Mouse (Mus musculus): ENCODE results near the gene Mrtfa. TPM values are rescaled to one million over a fixed set of nuclear protein-coding genes. Genes with fewer than 3 reads are reported as not detected.

Gene Mrtfa
- polyA plus RNA-seq, 1 experiment from 2014 or later: 34.0 TPM

DNA sequence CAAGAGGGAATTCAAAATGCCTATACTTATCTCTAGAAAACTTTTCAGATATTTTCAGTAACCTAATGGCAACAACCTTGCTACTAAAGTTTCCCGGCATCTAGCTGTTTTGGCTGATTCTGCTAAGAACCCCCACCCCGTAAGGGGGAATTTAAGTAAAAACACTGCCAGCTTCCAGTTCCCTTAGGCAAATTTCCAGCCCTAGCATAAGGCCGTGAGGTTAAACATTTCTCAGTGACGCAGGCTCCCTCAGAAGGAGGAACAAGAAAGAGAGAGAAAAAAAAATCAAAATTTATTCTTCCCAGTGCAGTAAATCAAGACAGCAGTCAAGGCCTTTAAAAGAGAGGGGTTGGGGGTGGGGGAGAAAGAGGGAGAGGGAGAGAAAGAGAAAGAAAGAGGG, 107.3 kb downstream of the Mrtfa start:
- no peak overlapping the region for H3K4me2 ChIP-seq (ENCODE audit: low read length)
- H3K9ac ChIP-seq (replicated peaks; ENCODE audit: low read length): no peak overlapping the region
- H3K9me3 ChIP-seq (ENCODE audit: control insufficient read depth, low read length): no peaks in the 10 kb centered on the region
- H3K4me3 ChIP-seq (replicated peaks; ENCODE audit: low read depth, low read length): no peak overlapping the region
- no peak for ATAC-seq (ENCODE audit: low FRiP score, low TSS enrichment)
- H3K27me3 ChIP-seq (ENCODE audit: control insufficient read depth, insufficient read depth, low read length): no peaks in the 10 kb centered on the region
- peaks cover 16% of the 10 kb centered on the region; the same call in 1 of the 2 replicates for H3K4me1 ChIP-seq (ENCODE audit: control insufficient read depth, insufficient read depth, low read length)
- H3K27ac ChIP-seq (replicated peaks; ENCODE audit: low read depth, low read length): no peak overlapping the region
- 94% methylated on average over 4 of the region's 4 CpGs for WGBS
- no peaks in the 10 kb centered on the region for H3K36me3 ChIP-seq (ENCODE audit: control insufficient read depth, insufficient read depth, low read length)
- no peak for DNase-seq

DNA sequence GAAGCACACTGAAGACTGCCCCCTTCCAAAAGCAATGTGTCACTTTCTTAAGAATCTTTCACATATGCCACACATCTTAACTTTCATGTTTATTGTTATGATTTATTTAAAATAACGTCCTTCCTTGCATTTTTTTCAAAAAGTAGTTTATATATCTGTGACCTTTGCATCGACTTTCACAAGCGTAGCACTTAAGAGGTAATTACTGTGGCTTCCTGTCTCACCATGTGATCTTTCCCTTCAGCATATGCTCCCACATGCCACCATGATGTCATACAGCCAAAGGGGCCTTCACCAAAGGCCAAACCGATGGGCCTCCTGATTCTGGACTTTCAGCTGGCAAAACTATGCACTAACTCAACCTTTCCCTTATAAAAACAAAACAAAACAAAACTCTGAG, 109.3 kb downstream of the Mrtfa start:
- WGBS: 94% methylated on average over 4 of the region's 4 CpGs
- H3K27ac ChIP-seq (replicated peaks; ENCODE audit: low read depth, low read length): no peak overlapping the region
- DNase-seq: no peak
- no peak for ATAC-seq (ENCODE audit: low FRiP score, low TSS enrichment)
- H3K4me2 ChIP-seq (ENCODE audit: low read length): no peak overlapping the region
- no peaks in the 10 kb centered on the region for H3K36me3 ChIP-seq (ENCODE audit: control insufficient read depth, insufficient read depth, low read length)
- H3K4me1 ChIP-seq (ENCODE audit: control insufficient read depth, insufficient read depth, low read length): no peaks in the 10 kb centered on the region
- H3K9ac ChIP-seq (replicated peaks; ENCODE audit: low read length): no peak overlapping the region
- no peaks in the 10 kb centered on the region for H3K9me3 ChIP-seq (ENCODE audit: control insufficient read depth, low read length)
- H3K4me3 ChIP-seq (replicated peaks; ENCODE audit: low read depth, low read length): no peak overlapping the region
- H3K27me3 ChIP-seq (ENCODE audit: control insufficient read depth, insufficient read depth, low read length): no peaks in the 10 kb centered on the region

DNA sequence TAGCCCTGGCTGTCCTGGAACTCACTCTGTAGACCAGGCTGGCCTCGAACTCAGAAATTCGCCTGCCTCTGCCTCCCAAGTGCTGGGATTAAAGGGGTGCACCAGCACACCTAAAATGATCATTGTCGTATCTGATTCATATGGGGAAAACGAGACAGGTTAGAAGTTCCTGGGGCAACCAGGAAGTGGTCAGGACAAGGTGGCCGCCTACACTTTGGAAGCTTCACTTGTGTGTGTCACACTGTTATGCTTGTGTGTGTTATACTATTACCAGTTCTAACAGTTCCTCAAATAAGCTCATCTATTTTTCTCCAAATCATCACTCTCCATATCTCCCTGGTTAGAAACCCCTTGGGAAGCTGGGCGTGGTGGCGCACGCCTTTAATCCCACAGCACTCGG, 110.2 kb downstream of the Mrtfa start:
- Histone ChIP-seq H3K9me3 (ENCODE audit: control insufficient read depth, low read length) (no peaks in the 10 kb centered on the region), H3K9ac (replicated peaks; ENCODE audit: low read length) (no peak overlapping the region), H3K27ac (replicated peaks; ENCODE audit: low read depth, low read length) (no peak overlapping the region), H3K4me1 (ENCODE audit: control insufficient read depth, insufficient read depth, low read length) (no peaks in the 10 kb centered on the region), H3K27me3 (ENCODE audit: control insufficient read depth, insufficient read depth, low read length) (no peaks in the 10 kb centered on the region), H3K4me3 (replicated peaks; ENCODE audit: low read depth, low read length) (no peak overlapping the region), H3K36me3 (ENCODE audit: control insufficient read depth, insufficient read depth, low read length) (no peaks in the 10 kb centered on the region), H3K4me2 (ENCODE audit: low read length) (no peak overlapping the region)
- 97% methylated on average over 9 of the region's 9 CpGs for WGBS
- DNase-seq (no peak), ATAC-seq (ENCODE audit: low FRiP score, low TSS enrichment) (no peak)

DNA sequence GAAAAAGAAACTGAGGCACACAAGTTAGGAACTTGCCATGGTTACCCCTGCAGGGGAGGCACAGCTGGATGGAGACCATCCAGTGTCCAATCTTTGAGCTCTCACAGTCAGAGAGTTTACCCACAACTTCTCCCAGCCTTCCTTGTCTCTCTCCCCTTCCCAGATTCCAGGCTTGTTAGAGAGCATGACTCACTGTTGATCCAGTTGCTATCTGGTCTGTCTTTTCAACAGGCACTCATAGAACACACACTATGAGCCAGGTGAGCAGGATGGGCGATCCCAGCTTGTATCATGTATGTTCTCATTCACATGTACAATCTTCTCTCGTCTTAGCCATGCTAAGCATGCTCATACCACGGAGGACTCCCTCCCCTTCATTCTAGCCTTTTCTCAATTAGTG, 111.3 kb downstream of the Mrtfa start:
- WGBS: 94% methylated on average over 3 of the region's 3 CpGs
- Histone ChIP-seq H3K4me1 (ENCODE audit: control insufficient read depth, insufficient read depth, low read length) (no peaks in the 10 kb centered on the region), H3K9me3 (ENCODE audit: control insufficient read depth, low read length) (no peaks in the 10 kb centered on the region), H3K27me3 (ENCODE audit: control insufficient read depth, insufficient read depth, low read length) (no peaks in the 10 kb centered on the region), H3K9ac (replicated peaks; ENCODE audit: low read length) (no peak overlapping the region), H3K4me3 (replicated peaks; ENCODE audit: low read depth, low read length) (no peak overlapping the region), H3K4me2 (ENCODE audit: low read length) (no peak overlapping the region), H3K27ac (replicated peaks; ENCODE audit: low read depth, low read length) (no peak overlapping the region), H3K36me3 (ENCODE audit: control insufficient read depth, insufficient read depth, low read length) (no peaks in the 10 kb centered on the region)
- ATAC-seq (ENCODE audit: low FRiP score, low TSS enrichment) (no peak), DNase-seq (no peak)

DNA sequence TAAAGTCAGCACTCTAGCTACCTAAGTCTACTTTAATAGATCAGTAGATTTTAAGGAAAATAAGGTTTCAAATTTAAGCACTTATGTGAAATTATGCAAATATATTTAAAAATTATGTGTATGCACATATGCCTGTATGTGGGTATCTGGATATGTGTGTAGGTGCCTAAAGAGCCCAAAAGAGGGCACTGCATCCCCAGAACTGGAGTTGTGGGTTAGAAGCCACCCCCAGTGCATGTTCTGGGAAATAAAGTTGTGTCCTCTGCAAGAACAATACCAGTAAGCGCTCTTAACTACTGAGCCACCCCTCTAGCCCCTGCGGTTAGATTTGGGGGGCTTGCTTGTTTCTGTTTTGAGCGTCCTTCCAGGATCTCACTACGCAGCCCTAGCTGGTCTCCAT, 113.0 kb downstream of the Mrtfa start:
- no peak overlapping the region for H3K4me2 ChIP-seq (ENCODE audit: low read length)
- ATAC-seq (ENCODE audit: low FRiP score, low TSS enrichment) (no peak), DNase-seq (no peak)
- no peaks in the 10 kb centered on the region for H3K27me3 ChIP-seq (ENCODE audit: control insufficient read depth, insufficient read depth, low read length)
- H3K4me3 ChIP-seq (replicated peaks; ENCODE audit: low read depth, low read length): no peak overlapping the region
- H3K9ac ChIP-seq (replicated peaks; ENCODE audit: low read length): no peak overlapping the region
- no peaks in the 10 kb centered on the region for H3K36me3 ChIP-seq (ENCODE audit: control insufficient read depth, insufficient read depth, low read length)
- H3K27ac ChIP-seq (replicated peaks; ENCODE audit: low read depth, low read length): no peak overlapping the region
- H3K4me1 ChIP-seq (ENCODE audit: control insufficient read depth, insufficient read depth, low read length): no peaks in the 10 kb centered on the region
- 95% methylated on average over 4 of the region's 4 CpGs for WGBS
- no peaks in the 10 kb centered on the region for H3K9me3 ChIP-seq (ENCODE audit: control insufficient read depth, low read length)

DNA sequence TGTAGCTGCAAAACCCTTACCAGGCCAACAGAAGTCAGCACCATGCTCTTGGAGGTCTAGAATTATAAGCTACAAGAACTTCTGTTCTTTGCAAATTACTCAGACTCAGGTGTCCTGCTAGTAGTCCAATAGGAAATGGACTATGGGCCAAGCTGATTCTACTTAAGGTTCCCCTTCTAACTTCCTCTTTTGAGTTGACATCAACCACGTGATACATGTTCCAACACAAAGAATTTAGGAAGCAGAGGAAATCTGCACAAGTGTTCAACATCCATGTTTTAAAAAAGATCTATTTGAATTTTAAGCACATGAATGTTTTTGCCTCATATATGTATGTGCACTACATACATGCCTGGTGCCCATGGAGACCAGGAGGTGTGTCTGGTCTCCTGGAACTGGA, 116.0 kb downstream of the Mrtfa start:
- no peak overlapping the region for H3K4me3 ChIP-seq (replicated peaks; ENCODE audit: low read depth, low read length)
- 90% methylated on average over 1 of the region's 1 CpGs for WGBS
- no peak overlapping the region for H3K4me2 ChIP-seq (ENCODE audit: low read length)
- H3K36me3 ChIP-seq (ENCODE audit: control insufficient read depth, insufficient read depth, low read length): no peaks in the 10 kb centered on the region
- DNase-seq (no peak), ATAC-seq (ENCODE audit: low FRiP score, low TSS enrichment) (no peak)
- H3K27ac ChIP-seq (replicated peaks; ENCODE audit: low read depth, low read length): no peak overlapping the region
- H3K27me3 ChIP-seq (ENCODE audit: control insufficient read depth, insufficient read depth, low read length): no peaks in the 10 kb centered on the region
- H3K9ac ChIP-seq (replicated peaks; ENCODE audit: low read length): no peak overlapping the region
- no peaks in the 10 kb centered on the region for H3K4me1 ChIP-seq (ENCODE audit: control insufficient read depth, insufficient read depth, low read length)
- H3K9me3 ChIP-seq (ENCODE audit: control insufficient read depth, low read length): no peaks in the 10 kb centered on the region

DNA sequence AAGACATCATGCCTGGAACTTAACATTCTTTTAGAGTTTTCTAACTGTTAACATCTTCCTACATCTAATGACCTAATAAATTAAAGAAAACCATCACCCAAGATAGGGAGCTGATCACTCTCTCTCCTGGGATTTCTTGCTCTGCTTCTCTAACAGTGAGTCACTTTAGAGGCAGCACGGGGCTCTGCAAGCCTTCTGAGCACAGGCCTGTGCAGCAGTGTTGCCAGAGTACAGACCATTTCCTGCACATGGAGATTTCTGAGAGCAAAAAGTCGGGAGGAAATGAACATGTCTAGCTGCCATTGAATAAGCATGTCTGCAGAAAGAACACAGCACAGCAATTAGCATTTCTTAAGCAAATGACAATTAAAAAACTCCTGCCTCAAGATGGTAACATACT, 116.8 kb downstream of the Mrtfa start:
- WGBS: 84% methylated on average over 2 of the region's 2 CpGs
- Histone ChIP-seq H3K27me3 (ENCODE audit: control insufficient read depth, insufficient read depth, low read length) (no peaks in the 10 kb centered on the region), H3K9ac (replicated peaks; ENCODE audit: low read length) (no peak overlapping the region), H3K4me1 (ENCODE audit: control insufficient read depth, insufficient read depth, low read length) (no peaks in the 10 kb centered on the region), H3K36me3 (ENCODE audit: control insufficient read depth, insufficient read depth, low read length) (no peaks in the 10 kb centered on the region), H3K4me3 (replicated peaks; ENCODE audit: low read depth, low read length) (no peak overlapping the region), H3K9me3 (ENCODE audit: control insufficient read depth, low read length) (no peaks in the 10 kb centered on the region), H3K4me2 (ENCODE audit: low read length) (no peak overlapping the region), H3K27ac (replicated peaks; ENCODE audit: low read depth, low read length) (no peak overlapping the region)
- no peak for DNase-seq
- no peak for ATAC-seq (ENCODE audit: low FRiP score, low TSS enrichment)

DNA sequence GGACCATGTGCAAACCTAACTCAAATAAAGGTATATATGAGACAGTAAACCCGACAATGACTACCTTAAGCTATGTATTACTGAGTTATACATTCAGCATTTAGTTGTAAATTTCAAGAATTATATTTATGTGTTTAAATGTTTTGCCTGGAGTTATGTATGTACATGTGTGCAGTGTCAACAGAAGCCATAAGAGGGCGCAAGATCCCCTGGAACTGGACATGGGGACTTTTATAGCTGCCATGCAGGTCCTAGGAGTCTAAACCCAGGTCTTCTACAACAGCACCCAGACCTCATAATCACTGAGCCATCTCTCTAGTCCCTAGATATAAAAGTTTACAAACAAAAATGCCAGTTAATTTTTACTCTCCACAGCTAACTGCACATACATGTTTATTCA, 117.8 kb downstream of the Mrtfa start:
- WGBS: 83% methylated on average over 2 of the region's 2 CpGs
- no peaks in the 10 kb centered on the region for H3K27me3 ChIP-seq (ENCODE audit: control insufficient read depth, insufficient read depth, low read length)
- ATAC-seq (ENCODE audit: low FRiP score, low TSS enrichment): no peak
- no peak overlapping the region for H3K4me2 ChIP-seq (ENCODE audit: low read length)
- no peak overlapping the region for H3K27ac ChIP-seq (replicated peaks; ENCODE audit: low read depth, low read length)
- H3K9me3 ChIP-seq (ENCODE audit: control insufficient read depth, low read length): no peaks in the 10 kb centered on the region
- peak; percentile 50 for DNase-seq
- H3K4me3 ChIP-seq (replicated peaks; ENCODE audit: low read depth, low read length): no peak overlapping the region
- H3K9ac ChIP-seq (replicated peaks; ENCODE audit: low read length): no peak overlapping the region
- H3K4me1 ChIP-seq (ENCODE audit: control insufficient read depth, insufficient read depth, low read length): no peaks in the 10 kb centered on the region
- H3K36me3 ChIP-seq (ENCODE audit: control insufficient read depth, insufficient read depth, low read length): no peaks in the 10 kb centered on the region

DNA sequence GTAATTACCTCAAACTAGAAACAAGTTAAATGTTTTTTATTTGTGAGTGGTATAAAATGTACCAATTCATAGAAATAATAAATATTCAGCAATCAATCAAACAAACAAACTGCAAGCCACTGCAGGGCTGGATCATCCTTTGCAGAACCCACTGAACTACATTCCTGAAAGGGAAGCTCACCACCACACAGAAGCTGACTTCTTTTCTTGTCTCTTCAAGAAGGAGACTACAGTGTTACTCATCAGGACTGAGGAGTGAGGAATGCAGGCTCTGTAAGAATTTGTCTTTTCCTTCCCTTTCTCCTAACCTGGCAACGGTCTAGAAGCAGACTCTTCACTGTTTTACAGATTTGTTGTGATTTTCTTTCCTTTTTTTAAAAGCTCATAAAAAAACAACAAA, 120.1 kb downstream of the Mrtfa start:
- WGBS: 94% methylated on average over 1 of the region's 1 CpGs
- no peak for DNase-seq
- Histone ChIP-seq H3K4me2 (ENCODE audit: low read length) (no peak overlapping the region), H3K4me1 (ENCODE audit: control insufficient read depth, insufficient read depth, low read length) (no peaks in the 10 kb centered on the region), H3K9ac (replicated peaks; ENCODE audit: low read length) (no peak overlapping the region), H3K36me3 (ENCODE audit: control insufficient read depth, insufficient read depth, low read length) (no peaks in the 10 kb centered on the region), H3K4me3 (replicated peaks; ENCODE audit: low read depth, low read length) (no peak overlapping the region), H3K27ac (replicated peaks; ENCODE audit: low read depth, low read length) (no peak overlapping the region), H3K9me3 (ENCODE audit: control insufficient read depth, low read length) (no peaks in the 10 kb centered on the region), H3K27me3 (ENCODE audit: control insufficient read depth, insufficient read depth, low read length) (no peaks in the 10 kb centered on the region)
- ATAC-seq (ENCODE audit: low FRiP score, low TSS enrichment): no peak

All from midbrain, embryonic 14.5 days (tissue).